Mouse (Mus musculus): ENCODE data around the gene Hoxd10. TPM values are rescaled to one million over a fixed set of nuclear protein-coding genes. Genes with fewer than 3 reads are reported as not detected.

Gene Hoxd10
- total and polyA plus RNA-seq, 2 experiments from 2014 or later, result not detected

- no peaks in the 10 kb centered on the region for H3K4me1 ChIP-seq (ENCODE audit: insufficient read depth)
- DNase-seq (no peak), ATAC-seq (no peak)
- no peak overlapping the region for H3K4me3 ChIP-seq (ENCODE audit: low read depth, low read length)
- 12% methylated on average over 2 of the region's 2 CpGs for WGBS
- no peaks in the 10 kb centered on the region for H3K9me3 ChIP-seq (ENCODE audit: low read length)
- no peak overlapping the region for H3K9ac ChIP-seq
- H3K27me3 ChIP-seq (ENCODE audit: insufficient read depth, low read length), result peaks cover 97% of the 10 kb centered on the region
- H3K27ac ChIP-seq (ENCODE audit: low read depth, low read length), result no peak overlapping the region
- H3K4me2 ChIP-seq (ENCODE audit: low read depth), result no peak overlapping the region
- H3K36me3 ChIP-seq (ENCODE audit: insufficient read depth), result no peaks in the 10 kb centered on the region
- TF ChIP-seq CTCF (IDR thresholded peaks at IDR 0.05; ENCODE audit: low read depth), result no peak
These were observed 14.6 kb upstream of the Hoxd10 start for GRCm38 (mm10) chr2:74677106-74677505.

GRCm38 (mm10) chr2:74678891-74679595 is 12.7 kb upstream of the Hoxd10 start, which contains the start of gene Hoxd11:
Hoxd11 (plus strand) TSS chr2:74679557.
- H3K36me3 ChIP-seq (ENCODE audit: insufficient read depth), result no peaks in the 10 kb centered on the region
- no peak for TF ChIP-seq CTCF (IDR thresholded peaks at IDR 0.05; ENCODE audit: low read depth)
- WGBS, result 2% methylated on average over 15 of the region's 15 CpGs
- ATAC-seq (no peak), DNase-seq (no peak)
- no peaks in the 10 kb centered on the region for H3K9me3 ChIP-seq (ENCODE audit: low read length)
- no peak within 1 kb of the TSS for H3K4me3 ChIP-seq (ENCODE audit: low read depth, low read length)
- no peak within 1 kb of the TSS for H3K4me2 ChIP-seq (ENCODE audit: low read depth)
- H3K27ac ChIP-seq (ENCODE audit: low read depth, low read length), result no peak within 1 kb of the TSS
- no peaks in the 10 kb centered on the region for H3K4me1 ChIP-seq (ENCODE audit: insufficient read depth)
- H3K9ac ChIP-seq, result no peak within 1 kb of the TSS
- H3K27me3 ChIP-seq (ENCODE audit: insufficient read depth, low read length), result peaks cover 94% of the 10 kb centered on the region

GRCm38 (mm10) chr2:74679596-74679971 is 12.1 kb upstream of the Hoxd10 start:
- Histone ChIP-seq H3K36me3 (ENCODE audit: insufficient read depth) (no peaks in the 10 kb centered on the region), H3K27me3 (ENCODE audit: insufficient read depth, low read length) (peaks cover 94% of the 10 kb centered on the region), H3K4me3 (ENCODE audit: low read depth, low read length) (no peak overlapping the region), H3K27ac (ENCODE audit: low read depth, low read length) (no peak overlapping the region), H3K9ac (no peak overlapping the region), H3K9me3 (ENCODE audit: low read length) (no peaks in the 10 kb centered on the region), H3K4me2 (ENCODE audit: low read depth) (no peak overlapping the region), H3K4me1 (ENCODE audit: insufficient read depth) (no peaks in the 10 kb centered on the region)
- WGBS, result 1% methylated on average over 26 of the region's 26 CpGs
- ATAC-seq, result no peak
- no peak for TF ChIP-seq CTCF (IDR thresholded peaks at IDR 0.05; ENCODE audit: low read depth)
- DNase-seq, result no peak

GRCm38 (mm10) chr2:74679980-74680379 is 11.7 kb upstream of the Hoxd10 start:
- Histone ChIP-seq H3K9me3 (ENCODE audit: low read length) (no peaks in the 10 kb centered on the region), H3K27me3 (ENCODE audit: insufficient read depth, low read length) (peaks cover 94% of the 10 kb centered on the region), H3K4me2 (ENCODE audit: low read depth) (no peak overlapping the region), H3K9ac (no peak overlapping the region), H3K4me1 (ENCODE audit: insufficient read depth) (no peaks in the 10 kb centered on the region), H3K4me3 (ENCODE audit: low read depth, low read length) (no peak overlapping the region), H3K36me3 (ENCODE audit: insufficient read depth) (no peaks in the 10 kb centered on the region), H3K27ac (ENCODE audit: low read depth, low read length) (no peak overlapping the region)
- DNase-seq (no peak), ATAC-seq (no peak)
- no peak for TF ChIP-seq CTCF (IDR thresholded peaks at IDR 0.05; ENCODE audit: low read depth)
- 0% methylated on average over 19 of the region's 23 CpGs for WGBS

- no peaks in the 10 kb centered on the region for H3K36me3 ChIP-seq (ENCODE audit: insufficient read depth)
- H3K27me3 ChIP-seq (ENCODE audit: insufficient read depth, low read length), result peaks cover 94% of the 10 kb centered on the region
- no peak overlapping the region for H3K27ac ChIP-seq (ENCODE audit: low read depth, low read length)
- 2% methylated on average over 21 of the region's 21 CpGs for WGBS
- H3K4me2 ChIP-seq (ENCODE audit: low read depth), result no peak overlapping the region
- no peaks in the 10 kb centered on the region for H3K4me1 ChIP-seq (ENCODE audit: insufficient read depth)
- no peak for DNase-seq
- no peak for TF ChIP-seq CTCF (IDR thresholded peaks at IDR 0.05; ENCODE audit: low read depth)
- H3K9me3 ChIP-seq (ENCODE audit: low read length), result no peaks in the 10 kb centered on the region
- ATAC-seq, result no peak
- no peak overlapping the region for H3K9ac ChIP-seq
- no peak overlapping the region for H3K4me3 ChIP-seq (ENCODE audit: low read depth, low read length)
These were observed 10.9 kb upstream of the Hoxd10 start for GRCm38 (mm10) chr2:74680561-74681398.

GRCm38 (mm10) chr2:74681594-74682531 is 9.9 kb upstream of the Hoxd10 start:
- peak; percentile 24; the same call in 1 of the 2 replicates for ATAC-seq
- Histone ChIP-seq H3K4me2 (ENCODE audit: low read depth) (0 out of 2 replicates have a peak overlapping the region, but pooled peaks have one; percentile 10), H3K4me3 (ENCODE audit: low read depth, low read length) (peak overlapping the region; percentile 16)

More at GRCm38 (mm10) chr2:74681594-74682531, 9.9 kb upstream of the Hoxd10 start:
- Histone ChIP-seq H3K27ac (ENCODE audit: low read depth, low read length) (no peak overlapping the region), H3K36me3 (ENCODE audit: insufficient read depth) (no peaks in the 10 kb centered on the region), H3K27me3 (ENCODE audit: insufficient read depth, low read length) (peaks cover 92% of the 10 kb centered on the region), H3K9ac (no peak overlapping the region), H3K9me3 (ENCODE audit: low read length) (no peaks in the 10 kb centered on the region), H3K4me1 (ENCODE audit: insufficient read depth) (no peaks in the 10 kb centered on the region)
- TF ChIP-seq CTCF (IDR thresholded peaks at IDR 0.05; ENCODE audit: low read depth), result no peak
- 3% methylated on average over 77 of the region's 78 CpGs for WGBS
- no peak for DNase-seq

Data from forebrain, postnatal 0 days (tissue).